ENCODE assay signal across 8 mouse cellular contexts in the genomic region with DNA sequence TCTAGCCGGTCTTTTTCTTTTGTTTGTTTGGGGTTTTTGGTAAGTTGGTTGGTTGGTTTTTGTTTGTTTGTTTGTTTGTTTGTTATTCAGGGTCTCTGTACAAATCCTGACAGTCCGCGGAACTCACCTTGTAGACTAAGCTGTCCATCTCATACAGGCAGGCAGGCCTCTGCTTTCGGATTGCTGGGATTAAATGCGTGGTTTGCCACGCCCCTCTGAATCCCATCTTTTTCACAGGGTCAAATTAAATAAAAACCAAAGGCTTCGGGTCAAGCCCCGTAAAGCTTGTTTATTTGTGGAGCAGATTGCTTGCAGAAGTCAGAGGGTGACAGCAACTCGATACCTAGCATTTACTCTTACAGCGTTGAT. TPM values are rescaled to one million over a fixed set of nuclear protein-coding genes. Genes with fewer than 3 reads are reported as not detected.
DNase-seq lines count a peak whose midpoint lies in the region; ATAC-seq and TF ChIP-seq lines count a peak whose summit lies in the region.

A gene (plus strand): TSS at position 338 of the 369 bp plus-strand sequence.

- no peaks in the 10 kb centered on the region; the same call in 1 of the 2 replicates for H3K4me1 ChIP-seq in kidney, adult 2 months (ENCODE audit: control insufficient read depth, insufficient read depth, low read length)
- peaks cover 2 to 3% of the 10 kb centered on the region in 2 experiments; a peak in 2 of 4 replicates for H3K4me1 ChIP-seq in MEL (ENCODE audit: control insufficient read depth in 1 of 2, insufficient read depth in 2 of 2, low read length in 2 of 2)
- H3K4me1 ChIP-seq in forebrain, embryonic 14.5 days (ENCODE audit: control insufficient read depth, insufficient read depth, low read length), result peaks cover 12% of the 10 kb centered on the region
- no peaks in the 10 kb centered on the region for H3K4me1 ChIP-seq in hindbrain, embryonic 11.5 days (replicated peaks; ENCODE audit: control insufficient read depth, insufficient read depth, low read length)
- 0 out of 2 replicates have a peak, but pooled peaks cover 3% of the 10 kb centered on the region for H3K4me1 ChIP-seq in limb, embryonic 15.5 days
- H3K4me1 ChIP-seq in stomach, embryonic 14.5 days (ENCODE audit: control insufficient read depth, insufficient read depth, low read length), result peaks cover 4% of the 10 kb centered on the region; the same call in 1 of the 2 replicates

- no peaks in the 10 kb centered on the region for H3K9me3 ChIP-seq in MEL (replicated peaks; ENCODE audit: insufficient read depth, low read length)
- H3K9me3 ChIP-seq in forebrain, embryonic 14.5 days (replicated peaks; ENCODE audit: control insufficient read depth, low read length), result no peaks in the 10 kb centered on the region
- H3K9me3 ChIP-seq in hindbrain, embryonic 11.5 days (ENCODE audit: control insufficient read depth, low read length), result no peaks in the 10 kb centered on the region
- H3K9me3 ChIP-seq in limb, embryonic 15.5 days, result no peaks in the 10 kb centered on the region
- H3K9me3 ChIP-seq in stomach, embryonic 14.5 days (ENCODE audit: control insufficient read depth, low read depth, low read length), result no peaks in the 10 kb centered on the region

- H3K27ac ChIP-seq in kidney, adult 2 months (ENCODE audit: insufficient read depth, low read depth, low read length), result peak within 1 kb of the TSS; percentile 58
- H3K27ac ChIP-seq in MEL (ENCODE audit: control insufficient read depth, low read depth, low read length), result peak within 1 kb of the TSS; percentile 68
- H3K27ac ChIP-seq in forebrain, embryonic 14.5 days (ENCODE audit: low read depth, low read length), result peak within 1 kb of the TSS; percentile 85
- peak within 1 kb of the TSS; percentile 84 for H3K27ac ChIP-seq in hindbrain, embryonic 11.5 days (ENCODE audit: low read depth, low read length)
- peak within 1 kb of the TSS; percentile 87 for H3K27ac ChIP-seq in limb, embryonic 15.5 days
- H3K27ac ChIP-seq in stomach, embryonic 14.5 days (ENCODE audit: low read length), result peak within 1 kb of the TSS; percentile 79

- peaks cover 27% of the 10 kb centered on the region for H3K79me2 ChIP-seq in MEL (ENCODE audit: control insufficient read depth, insufficient read depth, low read length, poor library complexity)

- no peaks in the 10 kb centered on the region for H3K36me3 ChIP-seq in kidney, adult 2 months (ENCODE audit: control insufficient read depth, insufficient read depth, low read length)
- peaks cover 2 to 14% of the 10 kb centered on the region in 2 experiments for H3K36me3 ChIP-seq in MEL (ENCODE audit: control insufficient read depth in 1 of 2, insufficient read depth in 2 of 2, low read length in 2 of 2)
- no peaks in the 10 kb centered on the region for H3K36me3 ChIP-seq in forebrain, embryonic 14.5 days (ENCODE audit: control insufficient read depth, insufficient read depth, low read length)
- no peaks in the 10 kb centered on the region for H3K36me3 ChIP-seq in hindbrain, embryonic 11.5 days (ENCODE audit: control insufficient read depth, insufficient read depth, low read length)
- H3K36me3 ChIP-seq in limb, embryonic 15.5 days, result no peaks in the 10 kb centered on the region; the same call in 1 of the 2 replicates
- H3K36me3 ChIP-seq in stomach, embryonic 14.5 days (ENCODE audit: control insufficient read depth, insufficient read depth, low read length), result no peaks in the 10 kb centered on the region

- ATAC-seq in forebrain, embryonic 14.5 days, result peak; percentile 57
- ATAC-seq in hindbrain, embryonic 11.5 days (ENCODE audit: low FRiP score), result peak; percentile 64
- peak; percentile 3; the same call in 1 of the 2 replicates for ATAC-seq in limb, embryonic 15.5 days (ENCODE audit: insufficient number of reproducible peaks, low FRiP score, low TSS enrichment, low read depth)
- ATAC-seq in stomach, embryonic 14.5 days (ENCODE audit: insufficient number of reproducible peaks, insufficient read depth, low FRiP score, low read depth), result peak; percentile 21; the same call in 1 of the 2 replicates

- TF ChIP-seq RAD21 in MEL (IDR thresholded peaks at IDR 0.05; ENCODE audit: low read depth, low read length), result no peak

- no peak for DNase-seq in kidney, adult 2 months
- DNase-seq in kidney, adult 18-20 months, result no peak
- DNase-seq in MEL (ENCODE audit: low read depth, low spot score), result no peak
- DNase-seq in forebrain, embryonic 14.5 days (ENCODE audit: low spot score), result no peak
- DNase-seq in hindbrain, embryonic 11.5 days (ENCODE audit: low spot score), result no peak
- DNase-seq in embryo, embryonic 11 days, result no peak

- peak within 1 kb of the TSS; percentile 92 for H3K4me2 ChIP-seq in forebrain, embryonic 14.5 days (ENCODE audit: low read length)
- H3K4me2 ChIP-seq in hindbrain, embryonic 11.5 days (replicated peaks; ENCODE audit: low read depth, low read length), result peak within 1 kb of the TSS; percentile 83
- peak within 1 kb of the TSS; percentile 73 for H3K4me2 ChIP-seq in limb, embryonic 15.5 days
- H3K4me2 ChIP-seq in stomach, embryonic 14.5 days (replicated peaks; ENCODE audit: low read depth, low read length), result peak within 1 kb of the TSS; percentile 78

- H3K4me3 ChIP-seq in kidney, adult 2 months (ENCODE audit: insufficient read depth, low read depth, low read length), result peak within 1 kb of the TSS; percentile 75
- H3K4me3 ChIP-seq in MEL (ENCODE audit: control insufficient read depth in 1 of 2, insufficient read depth in 1 of 2, low read depth in 2 of 2, low read length in 2 of 2), result peak within 1 kb of the TSS; percentile 73 to 87
- peak within 1 kb of the TSS; percentile 77 for H3K4me3 ChIP-seq in forebrain, embryonic 14.5 days (ENCODE audit: low read depth, low read length)
- H3K4me3 ChIP-seq in hindbrain, embryonic 11.5 days (ENCODE audit: low read depth, low read length), result peak within 1 kb of the TSS; percentile 73
- peak within 1 kb of the TSS; percentile 79 for H3K4me3 ChIP-seq in limb, embryonic 15.5 days
- H3K4me3 ChIP-seq in stomach, embryonic 14.5 days (ENCODE audit: low read depth, low read length), result peak within 1 kb of the TSS; percentile 74

- TF ChIP-seq EP300 in MEL (IDR thresholded peaks at IDR 0.05; ENCODE audit: low read depth in 1 of 2, low read length in 2 of 2), result no peak

- WGBS in kidney, adult 2 months, result 10% methylated on average over 10 of the region's 10 CpGs
- WGBS in forebrain, embryonic 14.5 days, result 8% methylated on average over 10 of the region's 10 CpGs
- WGBS in hindbrain, embryonic 11.5 days, result 8% methylated on average over 10 of the region's 10 CpGs
- 7% methylated on average over 10 of the region's 10 CpGs for WGBS in limb, embryonic 15.5 days
- 11% methylated on average over 10 of the region's 10 CpGs for WGBS in stomach, embryonic 14.5 days

- H3K9ac ChIP-seq in MEL (ENCODE audit: control insufficient read depth, low read depth, low read length, poor library complexity, severe bottlenecking), result peak within 1 kb of the TSS; percentile 87
- peak within 1 kb of the TSS; percentile 85 for H3K9ac ChIP-seq in forebrain, embryonic 14.5 days (ENCODE audit: low read length)
- peak within 1 kb of the TSS; percentile 77 for H3K9ac ChIP-seq in hindbrain, embryonic 11.5 days (ENCODE audit: low read depth, low read length)
- peak within 1 kb of the TSS; percentile 82 for H3K9ac ChIP-seq in limb, embryonic 15.5 days
- peak within 1 kb of the TSS; percentile 69 for H3K9ac ChIP-seq in stomach, embryonic 14.5 days (replicated peaks; ENCODE audit: low read depth, low read length)

- no peak for TF ChIP-seq CTCF in kidney, adult 2 months (conservative IDR thresholded peaks at IDR 0.05; ENCODE audit: insufficient read depth, insufficient read length, low read depth, low read length)
- no peak for TF ChIP-seq CTCF in MEL (IDR thresholded peaks at IDR 0.05 in 2 of 3, conservative IDR thresholded peaks at IDR 0.05 in 1 of 3; ENCODE audit: control insufficient read depth in 1 of 3, insufficient read depth in 1 of 3, low read depth in 2 of 3, low read length in 3 of 3, poor library complexity in 1 of 3, severe bottlenecking in 1 of 3)

- no peak for TF ChIP-seq POLR2A in kidney, adult 2 months (IDR thresholded peaks at IDR 0.05; ENCODE audit: low read depth, low read length)
- no peak for TF ChIP-seq POLR2A in MEL (IDR thresholded peaks at IDR 0.05; ENCODE audit: control insufficient read depth in 1 of 2, insufficient read depth in 1 of 2, low read depth in 1 of 2, low read length in 2 of 2, poor library complexity in 1 of 2)

- H3K27me3 ChIP-seq in kidney, adult 2 months (replicated peaks; ENCODE audit: control insufficient read depth, insufficient read depth, low read length), result no peaks in the 10 kb centered on the region
- H3K27me3 ChIP-seq in MEL (ENCODE audit: control insufficient read depth in 1 of 2, insufficient read depth in 2 of 2, low read length in 2 of 2), result no peaks in the 10 kb centered on the region
- no peaks in the 10 kb centered on the region for H3K27me3 ChIP-seq in forebrain, embryonic 14.5 days (replicated peaks; ENCODE audit: control insufficient read depth, insufficient read depth, low read length)
- no peaks in the 10 kb centered on the region for H3K27me3 ChIP-seq in hindbrain, embryonic 11.5 days (ENCODE audit: control insufficient read depth, insufficient read depth, low read length)
- no peaks in the 10 kb centered on the region for H3K27me3 ChIP-seq in limb, embryonic 15.5 days
- no peaks in the 10 kb centered on the region for H3K27me3 ChIP-seq in stomach, embryonic 14.5 days (ENCODE audit: control insufficient read depth, insufficient read depth, low read length)

TF ChIP-seq in MEL, 35 proteins besides CTCF, POLR2A, EP300 and RAD21 (continues in another document):
- TF ChIP-seq TAL1 (IDR thresholded peaks at IDR 0.05; ENCODE audit: low read length) (no peak), CHD1 (IDR thresholded peaks at IDR 0.05; ENCODE audit: low read depth, low read length) (no peak), ELF1 (IDR thresholded peaks at IDR 0.05; ENCODE audit: low read depth, low read length) (no peak), MYB (IDR thresholded peaks at IDR 0.05; ENCODE audit: low read depth, low read length) (no peak), POLR2AphosphoS2 (IDR thresholded peaks at IDR 0.05; ENCODE audit: low read length) (no peak), BHLHE40 (IDR thresholded peaks at IDR 0.05; ENCODE audit: borderline replicate concordance, low read depth, low read length) (no peak), MEF2A (IDR thresholded peaks at IDR 0.05; ENCODE audit: extremely low read depth, insufficient replicate concordance, low read depth, low read length, poor library complexity, severe bottlenecking) (no peak), CHD2 (IDR thresholded peaks at IDR 0.05; ENCODE audit: low read length) (no peak)

RNA-seq across cellular contexts. Expression of the gene that starts here (rescaled TPM):
- polyA plus RNA-seq in kidney, adult 2 months (2012; rRNA removed), result 19.1 and 21.0 TPM in 2 replicates
- total RNA-seq in MEL (2012; rRNA removed), result 41.0 and 46.3 TPM in 2 replicates
- 10 to 100 TPM in 1 of 2 experiments, not detected in 1; 66.8 TPM for polyA plus RNA-seq in MEL (2012; ENCODE audit: insufficient read depth in 1 of 2, insufficient read length in 2 of 2, low read depth in 1 of 2, low replicate concordance in 2 of 2, missing spikeins in 1 of 2)
- polyA plus RNA-seq in forebrain, embryonic 14.5 days (2014; fragmentation: Nextera tagmentation; extraction: Ambion mirVana), result 57.7 and 62.0 TPM in 2 replicates
- polyA plus RNA-seq in hindbrain, embryonic 11.5 days (2014; fragmentation: Nextera tagmentation; extraction: Ambion mirVana), result 64.5 and 79.2 TPM in 2 replicates
- 79.4 and 83.2 TPM in 2 replicates for polyA plus RNA-seq in limb, embryonic 15.5 days (2015; fragmentation: Nextera tagmentation; extraction: Ambion mirVana)
- 65.4 and 69.3 TPM in 2 replicates for polyA plus RNA-seq in stomach, embryonic 14.5 days (2014; fragmentation: Nextera tagmentation; extraction: Ambion mirVana)

Comparison
In these comparisons a context has a peak if more than half of its experiments do, and no peak if none do; other contexts are left out.
1. ATAC-seq: peak in every context shown above with its lines; median percentile 64 in hindbrain, embryonic 11.5 days; 57 in forebrain, embryonic 14.5 days; 21 in stomach, embryonic 14.5 days; 3 in limb, embryonic 15.5 days.